Mouse (Mus musculus): ENCODE measurements at regions not wholly inside any gene's neighbourhood (a gene's known extent, or its start where the extent isn't known, plus 50 kb on each side); places are given as distances from the start of the nearest gene placed in this dataset.

GRCm38 (mm10) chr4:127501881-127502280 lies 143.9 kb upstream of the Gjb5 start:
- no peak for DNase-seq

GRCm38 (mm10) chr4:127487016-127487780 lies 129.2 kb upstream of the Gjb5 start:
- no peak for DNase-seq

- DNase-seq: no peak
Observed at GRCm38 (mm10) chr4:127485238-127485637, 127.3 kb upstream of the Gjb5 start.

- DNase-seq: no peak
Observed at GRCm38 (mm10) chr4:127482461-127482860, 124.5 kb upstream of the Gjb5 start.

GRCm38 (mm10) chr4:127480339-127480738 lies 122.4 kb upstream of the Gjb5 start:
- no peak for DNase-seq

- DNase-seq: no peak
Observed at GRCm38 (mm10) chr4:127469877-127470276, 111.9 kb upstream of the Gjb5 start.

GRCm38 (mm10) chr4:127454511-127455119 lies 96.6 kb upstream of the Gjb5 start:
- no peak for DNase-seq

- DNase-seq: no peak
Observed at GRCm38 (mm10) chr4:127452081-127452480, 94.1 kb upstream of the Gjb5 start.

GRCm38 (mm10) chr4:127445300-127445699 lies 87.3 kb upstream of the Gjb5 start:
- DNase-seq: no peak

- no peak for DNase-seq
Observed at GRCm38 (mm10) chr4:127444056-127444455, 86.1 kb upstream of the Gjb5 start.

GRCm38 (mm10) chr4:127442001-127442400 lies 84.0 kb upstream of the Gjb5 start:
- no peak for DNase-seq

- DNase-seq: no peak
Observed at GRCm38 (mm10) chr4:127440602-127441001, 82.6 kb upstream of the Gjb5 start.

- peak; percentile 22 for DNase-seq
Observed at GRCm38 (mm10) chr4:127435076-127435475, 77.1 kb upstream of the Gjb5 start.

GRCm38 (mm10) chr4:127430237-127430636 lies 72.3 kb upstream of the Gjb5 start:
- no peak for DNase-seq

- no peak for DNase-seq
Observed at GRCm38 (mm10) chr4:127429748-127430147, 71.8 kb upstream of the Gjb5 start.

- no peak for DNase-seq
Observed at GRCm38 (mm10) chr4:127423855-127424254, 65.9 kb upstream of the Gjb5 start.

- no peak for DNase-seq
Observed at GRCm38 (mm10) chr4:127421927-127422450, 64.0 kb upstream of the Gjb5 start.

- DNase-seq: no peak
Observed at GRCm38 (mm10) chr4:127421129-127421528, 63.1 kb upstream of the Gjb5 start.

- no peak for DNase-seq
Observed at GRCm38 (mm10) chr4:127419786-127420120, 61.8 kb upstream of the Gjb5 start.

- peak; percentile 11 for DNase-seq
Observed at GRCm38 (mm10) chr4:127419062-127419785, 61.2 kb upstream of the Gjb5 start.

- no peak for DNase-seq
Observed at GRCm38 (mm10) chr4:127416906-127417305, 58.9 kb upstream of the Gjb5 start.

GRCm38 (mm10) chr4:127413997-127414964 lies 56.3 kb upstream of the Gjb5 start:
- DNase-seq: no peak

Data from liver (tissue).